Mouse (Mus musculus): Measurements from ENCODE around the gene Slc35f4. TPM values are rescaled to one million over a fixed set of nuclear protein-coding genes. Genes with fewer than 3 reads are reported as not detected.

Gene Slc35f4
- polyA plus RNA-seq (2017; shearing (Covaris generic)): not detected

DNA sequence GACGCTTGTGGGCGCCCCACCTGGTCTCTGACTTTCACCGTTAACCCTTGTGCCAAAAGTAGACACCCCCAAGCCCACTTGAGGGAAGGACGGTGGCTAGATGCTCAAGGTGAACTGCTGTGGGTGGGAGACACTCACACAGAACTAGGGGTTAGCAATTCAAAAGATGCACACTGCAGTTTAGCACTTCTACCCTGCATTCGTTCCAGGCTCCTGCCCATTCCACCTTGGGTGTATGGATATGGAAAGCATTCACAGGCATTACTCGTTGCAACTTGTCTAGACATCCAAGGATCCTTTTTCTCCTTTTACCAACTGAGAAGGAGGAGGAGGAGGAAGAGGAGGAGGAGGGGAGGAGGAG is at the start of gene Slc35f4:
TSS of gene Slc35f4 (minus strand) at position 116 of the 361 bp plus-strand sequence.
- no peak for ATAC-seq

DNA sequence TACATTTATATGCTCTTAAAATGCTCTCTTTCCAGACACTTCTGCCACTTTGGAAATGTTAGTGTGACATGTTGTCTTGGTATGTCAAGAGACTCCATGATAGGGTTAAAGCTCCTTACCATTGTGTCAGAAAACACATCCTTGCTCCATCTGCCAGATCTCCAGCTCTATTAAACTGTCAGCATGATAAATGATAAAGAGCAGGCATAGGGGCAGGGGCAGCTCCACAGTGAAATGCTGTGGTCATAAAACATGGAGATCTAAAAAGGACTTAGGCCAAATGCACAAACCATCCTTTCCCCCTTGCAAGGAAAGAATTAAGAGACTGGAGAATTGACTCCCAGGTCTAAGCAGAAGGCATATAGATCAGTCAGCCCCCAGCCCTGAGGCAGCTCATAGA is 42.5 kb upstream of the Slc35f4 start:
- no peak for ATAC-seq

DNA sequence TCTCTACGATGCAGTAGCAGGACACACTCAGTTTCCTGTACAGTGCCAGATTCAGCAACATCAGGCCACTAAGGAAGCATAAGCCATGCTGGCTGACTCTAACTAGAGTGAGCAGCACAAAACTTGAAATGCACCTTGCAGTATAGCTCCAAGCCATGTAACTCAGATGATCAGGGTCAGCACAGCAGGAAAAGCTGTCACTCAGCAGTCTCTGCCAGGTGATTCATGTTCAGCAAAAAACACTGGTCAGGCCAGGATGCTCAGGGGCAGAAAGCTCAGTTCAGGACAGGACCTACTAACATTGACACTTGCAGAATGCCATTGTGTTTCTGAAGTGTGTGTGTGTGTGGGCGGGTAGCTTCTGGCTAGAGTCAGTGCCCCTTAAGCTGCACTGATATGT is 34.9 kb upstream of the Slc35f4 start:
- ATAC-seq: no peak

DNA sequence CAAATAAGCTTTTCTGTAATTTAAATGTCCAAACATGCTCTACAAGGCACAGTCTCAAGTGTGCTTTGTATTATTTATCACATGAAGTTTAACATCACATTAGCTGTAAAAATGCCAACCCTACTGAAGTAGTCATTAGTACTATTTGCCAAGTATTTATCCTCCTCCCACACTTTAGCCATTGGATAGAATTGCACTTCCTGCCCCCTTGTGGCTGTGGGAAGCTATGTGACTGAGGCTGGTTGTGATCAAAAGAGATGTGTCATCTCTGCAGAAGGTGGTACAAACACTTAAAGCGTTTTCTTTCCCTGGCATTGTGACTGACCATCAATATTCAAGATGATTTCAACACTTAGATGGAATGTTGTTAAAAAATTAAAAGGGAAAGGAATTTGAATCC is 14.3 kb upstream of the Slc35f4 start:
- no peak for ATAC-seq

DNA sequence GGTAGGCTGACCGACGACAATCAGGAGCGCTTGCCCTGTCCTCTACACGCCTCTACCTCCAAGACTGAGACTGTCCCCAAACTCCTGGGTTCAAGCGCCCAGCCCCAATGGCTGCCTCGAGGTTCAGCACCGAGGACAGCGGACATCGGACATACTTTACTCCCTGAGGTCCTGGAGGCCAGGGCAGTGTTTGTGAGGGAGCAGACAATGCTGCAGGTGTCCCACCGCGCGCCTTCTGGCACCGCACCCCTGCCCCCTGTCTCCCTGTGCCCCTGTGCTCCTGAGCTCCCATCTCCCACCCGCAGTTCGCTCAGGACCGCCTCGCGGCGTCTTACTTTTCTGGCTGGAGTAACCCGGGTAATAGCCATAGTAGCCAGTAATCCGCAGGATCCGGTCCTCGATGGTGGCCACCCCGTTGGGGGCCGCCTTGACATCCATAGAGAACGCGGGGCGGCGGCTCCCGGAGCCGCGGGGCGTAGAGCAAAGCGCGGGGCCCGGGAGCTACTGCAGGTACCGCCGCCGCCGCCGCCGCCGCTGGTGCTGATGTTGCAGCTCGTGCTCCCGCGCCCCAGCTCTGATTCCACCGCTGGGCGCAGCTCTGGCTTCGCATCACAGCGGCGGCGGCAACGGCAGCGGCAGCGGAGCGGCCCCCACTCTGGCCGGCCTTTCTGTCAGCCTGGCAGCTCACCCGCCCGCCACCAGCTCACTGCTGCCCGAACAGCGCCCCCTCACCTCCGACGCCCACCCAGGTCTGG is 493 bp downstream of the Slc35f4 start:
- ATAC-seq: no peak

DNA sequence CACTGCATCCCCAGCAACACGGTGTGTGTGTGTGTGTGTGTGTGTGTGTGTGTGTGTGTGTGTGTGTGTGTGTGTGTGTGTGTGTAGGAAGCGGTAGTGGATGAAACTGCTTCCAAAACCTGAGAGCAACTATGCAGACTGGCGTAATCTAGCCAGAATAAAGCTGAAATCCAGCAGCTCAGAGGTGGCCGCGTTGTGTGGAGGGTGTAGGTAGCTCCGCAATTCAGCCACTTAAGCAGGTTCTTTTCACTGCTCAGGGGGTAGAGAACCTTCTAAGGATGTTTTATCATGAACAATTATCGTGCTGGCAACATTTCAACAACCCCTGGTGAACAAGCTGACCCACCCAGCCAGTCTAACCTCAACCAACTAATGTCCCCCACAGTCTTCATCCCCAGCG is 1.2 kb downstream of the Slc35f4 start:
- ATAC-seq: no peak

DNA sequence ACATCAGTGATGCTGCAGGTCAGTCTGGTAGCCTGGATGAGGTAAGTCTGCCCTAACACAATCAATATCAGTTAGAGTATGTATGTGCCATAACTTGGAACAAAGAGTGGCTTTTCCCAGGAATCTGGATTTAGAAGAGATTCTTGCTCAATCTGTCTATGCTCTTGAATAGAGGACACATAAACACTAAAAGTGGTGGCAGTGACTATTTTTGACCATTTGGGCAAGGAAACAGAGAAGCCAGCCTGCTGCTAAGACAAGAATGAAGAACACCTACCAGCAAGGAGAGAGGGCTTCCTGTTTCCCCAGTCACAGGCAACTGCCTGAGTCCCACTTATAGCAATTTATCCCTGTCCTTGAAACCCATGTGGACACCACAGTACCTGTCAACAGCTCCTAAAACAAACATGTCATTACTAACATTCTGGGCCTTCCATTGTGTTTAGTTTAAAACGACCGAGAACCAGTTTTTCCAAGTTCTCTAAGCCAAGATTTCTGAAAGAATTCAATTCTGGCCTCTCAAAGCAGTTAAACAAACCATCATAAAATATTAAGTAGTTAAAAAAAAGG is 10.7 kb downstream of the Slc35f4 start:
- no peak for ATAC-seq

DNA sequence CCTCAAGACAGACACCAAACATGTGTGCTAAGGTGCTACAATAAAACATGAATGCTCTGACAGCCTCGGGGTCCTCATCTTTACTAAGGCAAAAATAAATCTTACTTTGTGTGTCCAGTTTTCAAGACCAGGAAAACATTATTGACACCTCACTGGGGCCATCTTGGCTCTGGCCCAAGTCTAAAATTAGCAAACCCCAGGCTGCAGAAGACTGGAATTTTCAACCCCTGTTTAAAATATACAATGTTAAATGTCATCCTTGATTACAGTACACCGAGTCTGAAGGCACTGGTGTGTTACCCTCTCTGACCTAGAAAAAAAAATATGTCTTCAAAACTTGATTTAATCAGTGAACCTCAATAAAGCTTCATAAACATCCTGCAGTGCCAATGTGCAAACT is 11.7 kb downstream of the Slc35f4 start:
- no peak for ATAC-seq

DNA sequence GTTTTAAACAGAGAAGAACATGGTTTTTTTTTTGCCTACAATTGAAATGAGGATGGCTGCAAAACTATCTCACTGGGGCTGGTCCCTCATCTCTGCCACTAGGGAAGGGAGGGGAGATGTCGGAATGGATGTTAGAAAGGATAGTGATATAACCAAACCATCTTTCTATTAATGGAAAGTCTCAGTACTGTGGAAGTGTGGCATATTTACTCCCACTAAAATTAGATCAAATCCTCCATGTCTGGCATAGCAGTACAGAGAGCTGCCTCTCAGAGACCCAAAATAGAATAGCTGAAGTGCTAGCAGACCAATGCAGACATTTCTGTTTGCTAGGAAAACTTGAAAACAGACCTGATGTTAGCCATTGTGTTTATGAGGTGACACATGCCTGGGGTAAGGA is 30.7 kb downstream of the Slc35f4 start:
- ATAC-seq: no peak

DNA sequence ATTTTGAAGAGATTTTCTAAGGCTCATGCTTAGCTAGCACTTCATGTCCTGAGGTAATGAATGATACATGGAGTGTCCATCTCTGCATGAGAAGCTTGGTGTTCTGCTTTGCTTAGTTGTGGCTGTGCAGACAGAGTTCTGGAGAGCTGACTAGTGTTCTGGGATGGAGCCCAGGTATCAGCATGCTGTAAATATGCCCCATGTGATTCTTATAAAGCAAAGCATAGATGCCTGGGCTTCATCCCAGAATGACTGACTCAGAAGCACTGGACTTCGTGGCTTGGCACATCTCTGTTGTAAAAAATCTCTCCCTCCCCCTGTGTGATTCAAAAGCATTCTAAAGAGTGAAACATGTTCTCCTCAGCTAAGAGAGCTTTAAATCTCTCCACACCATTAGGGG is 32.1 kb downstream of the Slc35f4 start:
- ATAC-seq: no peak

DNA sequence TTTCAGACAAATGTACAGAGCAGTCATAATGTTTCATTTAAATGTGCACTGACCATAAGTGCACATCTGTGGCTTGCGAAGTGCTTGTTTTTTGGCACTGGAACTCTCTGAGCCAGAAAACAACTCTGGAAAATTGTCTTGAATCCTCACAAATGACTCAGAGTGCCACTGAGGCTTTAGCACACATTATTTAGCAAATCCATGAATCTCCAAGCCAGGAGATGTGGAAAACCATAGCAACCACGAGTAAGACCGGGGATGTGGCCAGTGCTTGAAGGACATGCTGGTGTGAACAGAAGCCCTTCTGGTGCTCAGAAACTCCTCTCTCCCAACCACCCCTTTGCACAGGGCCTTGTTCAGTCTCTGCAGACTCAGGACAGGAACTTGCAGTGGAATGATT is 33.3 kb downstream of the Slc35f4 start:
- ATAC-seq: no peak

DNA sequence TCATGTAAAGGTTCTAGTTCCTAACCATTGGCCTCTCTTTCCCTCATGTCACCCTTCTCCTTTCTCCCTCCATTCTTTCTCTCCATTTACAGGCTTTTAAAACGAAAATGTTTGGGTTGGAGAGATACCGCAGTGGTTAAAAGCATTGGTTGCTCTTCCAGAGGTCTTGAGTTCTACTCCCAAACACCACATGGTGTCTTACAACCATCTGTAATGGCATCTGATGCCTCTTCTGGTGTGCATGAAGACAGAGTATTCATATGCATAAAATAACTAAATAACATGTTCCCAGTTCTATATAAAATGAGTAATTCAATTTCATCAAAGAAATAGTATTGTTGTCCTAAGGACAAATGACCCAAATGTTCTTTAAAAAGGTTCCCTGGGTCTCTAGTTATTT is 49.2 kb downstream of the Slc35f4 start:
- no peak for ATAC-seq

DNA sequence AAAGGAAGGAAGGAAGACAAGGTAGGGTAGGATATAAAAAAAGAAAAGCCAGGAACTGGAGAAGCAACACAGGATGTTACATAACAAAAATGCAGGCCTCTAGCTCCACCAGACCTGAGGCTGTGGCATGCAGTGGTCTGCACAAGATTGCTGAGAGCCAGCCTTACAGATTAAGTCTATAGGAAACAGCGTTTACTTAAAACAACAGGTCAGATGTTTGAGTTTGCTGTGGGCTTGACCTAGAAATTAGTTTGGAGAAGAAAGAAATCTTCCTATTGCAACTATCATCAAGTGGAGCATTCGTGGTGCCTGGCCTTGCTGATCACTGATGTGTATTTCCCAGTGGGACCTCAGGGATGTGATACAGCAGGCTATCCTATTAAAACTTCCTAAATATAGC is 64.1 kb downstream of the Slc35f4 start:
- ATAC-seq: no peak

DNA sequence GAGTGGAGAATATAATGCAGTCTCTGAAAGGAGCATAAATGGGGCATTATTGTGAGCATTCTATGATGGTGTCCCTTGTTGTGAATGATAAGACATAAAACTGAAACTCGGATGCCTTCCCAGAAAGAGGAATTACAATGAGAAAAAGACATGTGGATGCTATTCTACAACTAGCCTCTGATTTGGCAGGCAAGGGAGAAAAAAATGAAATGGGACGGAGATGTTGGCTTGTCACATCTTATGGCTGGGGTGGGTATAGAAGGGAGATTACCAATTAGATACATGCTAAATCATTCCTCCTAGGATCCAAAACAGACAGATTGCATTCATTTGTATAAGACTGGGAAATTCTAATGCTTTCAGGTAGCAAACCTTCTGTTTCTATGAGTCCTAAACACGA is 65.0 kb downstream of the Slc35f4 start:
- ATAC-seq: no peak

DNA sequence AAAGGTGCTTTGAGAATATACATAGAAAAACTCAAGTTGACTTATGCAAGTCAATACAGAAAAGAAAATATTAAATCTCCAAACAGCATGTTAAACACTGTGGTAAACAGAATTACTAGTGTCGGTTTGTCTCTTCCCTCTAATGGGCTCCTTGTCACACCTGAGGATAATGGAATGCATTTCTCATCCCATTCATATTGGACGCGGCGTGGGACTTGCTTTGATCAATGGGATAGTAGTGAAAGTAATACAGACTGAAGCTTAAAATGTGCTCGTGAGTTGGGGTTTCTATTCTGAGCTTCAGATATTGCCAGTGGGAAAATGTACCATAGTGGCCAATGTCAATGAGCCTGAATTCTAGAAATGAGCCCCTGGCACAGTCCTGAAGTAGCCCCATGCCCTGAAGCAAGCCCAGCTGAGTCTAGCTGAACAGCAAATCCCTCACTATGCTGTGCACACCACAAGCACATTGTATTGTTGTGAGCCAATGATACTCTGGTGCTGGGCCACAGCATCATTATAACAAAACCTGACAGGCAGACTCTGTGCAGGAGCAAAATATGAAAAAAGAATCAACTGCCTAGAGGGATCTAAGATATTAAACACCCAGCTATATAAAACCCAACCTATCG is 71.4 kb downstream of the Slc35f4 start:
- no peak for ATAC-seq

DNA sequence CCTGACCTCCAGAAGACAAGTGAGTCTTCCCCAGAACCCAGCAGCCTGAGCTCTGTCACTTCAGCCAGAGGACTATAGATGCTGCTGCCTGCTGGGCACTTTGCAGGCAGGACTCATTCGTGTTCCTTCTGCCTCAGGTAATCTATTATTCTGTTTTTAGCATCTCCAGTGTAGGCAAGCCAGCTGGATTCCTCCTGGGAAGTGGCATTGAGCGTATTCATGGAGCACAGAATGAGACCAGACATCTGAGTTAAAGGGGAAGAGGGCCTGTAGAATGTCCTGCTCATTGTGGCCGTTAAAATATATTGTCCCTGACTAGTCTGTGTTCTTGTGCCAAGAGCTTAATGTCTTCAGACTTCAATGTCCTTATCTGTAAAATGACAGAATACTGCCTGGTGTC is 72.1 kb downstream of the Slc35f4 start:
- ATAC-seq: no peak

DNA sequence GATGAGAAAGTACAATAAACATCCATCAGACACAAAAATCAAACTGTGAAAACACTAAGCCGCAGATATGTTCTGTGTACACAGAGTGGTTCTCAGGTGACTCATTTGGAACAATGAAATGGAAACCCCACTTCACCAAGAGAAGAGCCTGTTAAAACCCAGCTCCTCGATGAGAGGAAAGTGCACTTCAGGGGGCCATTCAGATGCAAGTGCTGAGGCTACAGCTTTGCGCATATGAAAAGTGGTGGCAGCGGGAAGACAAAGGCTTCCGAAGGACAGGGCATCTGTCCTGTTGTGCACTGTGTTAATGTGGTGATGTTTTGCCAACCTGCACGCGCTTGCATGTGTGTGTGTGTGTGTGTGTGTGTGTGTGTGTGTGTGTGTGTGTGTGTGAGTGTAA is 78.2 kb downstream of the Slc35f4 start:
- ATAC-seq: no peak

DNA sequence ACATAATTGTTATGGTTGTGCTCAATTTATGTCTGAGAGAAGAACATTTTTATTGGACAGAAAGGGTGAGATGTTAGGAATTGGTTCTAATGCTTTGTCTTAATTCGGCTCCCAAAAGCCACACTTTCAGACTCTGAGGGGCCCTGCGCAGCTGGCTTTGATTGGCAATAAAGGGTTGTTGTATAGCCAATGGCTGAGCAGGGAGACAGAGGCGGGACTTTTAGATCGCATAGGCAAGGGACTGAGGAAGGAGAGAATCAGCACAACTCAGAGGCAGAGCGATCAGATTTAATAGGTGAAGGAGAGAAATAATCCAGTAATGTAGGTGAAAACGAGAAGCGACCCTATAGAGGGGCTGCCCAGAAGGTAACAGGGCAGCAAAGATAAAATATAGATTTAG is 79.4 kb downstream of the Slc35f4 start:
- no peak for ATAC-seq

DNA sequence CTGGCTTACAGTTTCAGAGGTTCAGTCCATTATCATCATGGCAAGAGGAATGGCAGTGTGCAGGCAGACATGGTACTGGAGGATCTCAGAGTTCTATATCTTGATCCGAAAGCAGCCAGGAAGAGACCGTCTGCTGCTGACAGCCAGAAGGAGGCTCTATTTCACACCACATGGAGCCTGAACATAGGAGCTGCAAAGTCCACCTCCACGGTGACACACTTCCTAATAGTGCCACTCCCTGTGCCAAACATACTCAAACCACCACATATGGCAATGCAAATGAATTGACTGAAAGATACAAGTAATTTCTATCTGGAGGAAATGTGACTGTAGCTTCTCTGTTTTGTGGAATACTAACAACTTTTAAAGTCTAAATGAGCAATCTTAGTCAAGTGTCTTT is 89.0 kb downstream of the Slc35f4 start:
- ATAC-seq: no peak

DNA sequence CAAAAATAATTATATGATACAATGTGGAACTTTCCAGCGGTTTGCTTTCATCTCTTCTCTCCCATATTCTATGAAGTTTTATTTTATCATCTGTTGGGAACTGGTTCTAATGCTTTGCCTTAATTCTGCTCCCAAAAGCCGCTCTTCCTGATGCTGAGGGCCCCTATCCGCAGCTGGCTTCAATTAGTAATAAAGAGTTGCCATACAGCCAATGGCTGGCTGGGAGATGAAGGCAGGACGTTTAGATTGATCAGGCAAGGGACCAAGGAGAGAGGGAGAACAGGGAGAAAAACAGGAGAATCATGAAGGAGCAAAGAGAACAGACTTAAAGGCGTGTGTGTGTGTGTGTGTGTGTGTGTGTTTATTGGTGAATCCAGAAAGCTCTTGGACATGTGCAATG is 94.0 kb downstream of the Slc35f4 start:
- ATAC-seq: no peak

DNA sequence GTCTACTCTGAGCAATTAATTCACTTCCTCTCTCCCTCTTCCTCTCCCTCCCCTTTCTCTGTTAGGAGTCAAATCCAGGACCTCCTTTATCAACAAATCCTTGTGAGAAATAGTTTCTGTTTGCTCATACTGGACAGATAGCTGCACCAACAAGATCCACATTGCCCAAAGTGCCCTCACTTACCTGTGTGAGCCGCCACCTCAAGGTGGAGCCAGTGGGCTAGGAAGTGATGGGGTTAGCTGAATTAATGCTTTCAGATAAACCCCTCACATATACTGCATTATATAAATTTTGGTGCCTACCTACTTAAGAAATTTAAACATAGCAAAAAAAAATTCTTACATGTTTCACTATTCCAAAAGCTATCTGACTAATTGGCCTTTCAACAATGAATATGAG is 133.4 kb downstream of the Slc35f4 start:
- no peak for ATAC-seq

DNA sequence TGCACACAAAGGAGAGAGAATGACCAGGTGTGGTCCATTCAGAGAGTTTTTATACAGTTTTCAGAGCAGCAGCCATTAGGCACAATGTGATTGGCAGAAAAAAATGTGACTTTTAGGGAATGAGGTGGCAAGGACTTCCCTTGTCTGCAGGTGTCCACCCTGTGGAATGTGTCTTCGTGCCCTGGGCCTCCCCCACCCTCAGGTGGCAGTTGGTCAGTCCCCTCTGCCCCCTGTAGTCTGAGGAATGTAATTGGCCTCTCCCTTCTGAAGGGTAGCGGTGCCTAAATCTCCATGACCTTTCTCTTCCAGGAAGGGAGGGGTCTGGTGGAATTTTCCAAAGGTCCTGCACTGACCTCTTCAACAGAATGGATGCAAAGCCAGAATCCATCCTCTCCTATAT is 163.7 kb downstream of the Slc35f4 start:
- no peak for ATAC-seq

DNA sequence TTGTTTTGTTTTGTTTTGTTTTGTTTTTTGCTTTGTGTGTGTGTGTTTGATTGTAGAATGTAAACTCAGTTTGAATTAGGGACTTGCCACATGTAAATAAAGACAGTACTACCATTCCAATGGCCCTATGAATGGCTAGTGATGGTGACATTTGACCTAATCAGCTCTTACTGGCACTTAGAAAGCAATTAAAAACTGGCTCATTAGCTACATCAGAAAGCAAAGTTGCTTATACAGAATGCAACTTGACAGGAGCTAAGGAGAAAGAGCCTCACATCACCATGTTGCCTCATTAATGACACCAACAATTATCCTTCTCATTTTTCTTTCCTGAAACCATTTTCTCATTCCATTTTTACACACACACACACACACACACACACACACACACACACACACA is 170.3 kb downstream of the Slc35f4 start:
- ATAC-seq: no peak

DNA sequence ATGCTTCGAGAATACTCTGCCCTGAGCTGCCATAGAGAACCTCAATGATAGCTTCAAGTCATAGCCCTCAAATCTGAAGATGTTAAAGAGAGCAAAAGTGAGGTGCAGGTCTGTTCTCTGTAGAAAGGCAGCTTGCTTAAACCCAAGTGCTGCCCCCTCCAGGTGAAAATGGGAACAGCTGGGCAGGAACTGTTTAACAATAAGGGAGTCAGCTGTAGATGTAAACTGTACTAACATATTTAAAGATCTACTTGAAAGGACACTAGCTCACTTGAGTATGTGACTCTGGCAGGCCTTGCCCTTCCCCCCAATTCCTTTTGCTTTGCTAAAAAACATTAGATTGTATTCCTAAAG is 177.0 kb downstream of the Slc35f4 start:
- no peak for ATAC-seq
